Mouse (Mus musculus) hematopoietic stem cell, adult 5-6 weeks (primary cell): ENCODE measurements around the gene Thy1. TPM values are rescaled to one million over a fixed set of nuclear protein-coding genes. Genes with fewer than 3 reads are reported as not detected.

Experiments
- ATAC-seq, 2 experiments: fragments of 125-278 bp in 1 of 2; replicated peaks in 1 of 2; 2 replicates each; pipeline ENCODE4 v1.8.0; 2016 to 2017; ENCODE audit warnings: inconsistent platforms in 2 of 2, mild to moderate bottlenecking in 2 of 2, moderate number of reproducible peaks in 2 of 2, low read depth in 1 of 2, moderate TSS enrichment in 1 of 2; ENCODE audit not compliant: low FRiP score in 2 of 2, poor library complexity in 2 of 2, severe bottlenecking in 2 of 2, insufficient read depth in 1 of 2, low TSS enrichment in 1 of 2
- total RNA-seq: library from RNA; stranded (forward); fragments of 172-1452, 232-1000 nt; gene quantifications from 2 replicates; pipeline ENCODE4 v1.2.3, GENCODE M21; 2017

The Thy1 gene
- total RNA-seq, 1 experiment from 2014 or later: 5.8 TPM

DNA sequence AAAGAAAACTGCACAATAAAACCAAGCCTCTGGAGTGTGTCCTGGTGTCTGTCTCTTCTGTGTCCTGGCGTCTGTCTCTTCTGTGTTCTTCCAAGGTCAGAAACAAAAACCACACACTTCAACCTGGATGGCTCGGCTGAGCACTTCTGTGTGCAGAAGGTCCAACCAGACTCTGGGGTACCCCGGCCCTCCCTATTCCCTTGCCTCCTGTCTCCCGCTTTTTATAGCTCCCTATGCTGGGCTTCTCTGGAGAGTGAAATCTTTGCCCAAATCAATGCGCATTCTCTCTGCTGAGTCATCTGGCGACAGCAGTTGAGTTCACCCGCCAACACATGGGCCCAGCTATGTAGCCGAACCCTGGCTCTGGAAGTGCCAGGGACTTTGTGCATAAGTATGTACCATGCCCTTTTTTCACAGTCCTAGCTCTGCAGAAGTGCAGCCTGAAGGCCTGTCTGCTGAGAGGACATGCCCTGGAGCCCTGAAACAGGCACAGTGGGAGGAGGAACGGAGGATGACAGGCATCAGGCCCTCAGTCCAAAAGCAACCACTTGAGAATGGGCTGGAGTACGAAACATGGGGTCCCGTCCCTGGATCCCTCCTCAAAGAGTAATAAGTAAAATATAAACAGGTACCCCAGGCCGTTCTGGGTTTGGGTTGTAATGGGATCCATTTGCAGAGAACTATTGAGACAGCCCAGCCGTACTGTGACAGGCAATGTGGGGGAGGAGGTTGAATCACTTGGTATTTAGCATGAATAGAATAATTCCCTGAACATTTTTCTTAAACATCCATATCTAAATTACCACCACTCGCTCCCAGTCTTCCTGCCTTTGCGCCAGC lies 5.6 kb downstream of the Thy1 start:
- no peak for ATAC-seq

DNA sequence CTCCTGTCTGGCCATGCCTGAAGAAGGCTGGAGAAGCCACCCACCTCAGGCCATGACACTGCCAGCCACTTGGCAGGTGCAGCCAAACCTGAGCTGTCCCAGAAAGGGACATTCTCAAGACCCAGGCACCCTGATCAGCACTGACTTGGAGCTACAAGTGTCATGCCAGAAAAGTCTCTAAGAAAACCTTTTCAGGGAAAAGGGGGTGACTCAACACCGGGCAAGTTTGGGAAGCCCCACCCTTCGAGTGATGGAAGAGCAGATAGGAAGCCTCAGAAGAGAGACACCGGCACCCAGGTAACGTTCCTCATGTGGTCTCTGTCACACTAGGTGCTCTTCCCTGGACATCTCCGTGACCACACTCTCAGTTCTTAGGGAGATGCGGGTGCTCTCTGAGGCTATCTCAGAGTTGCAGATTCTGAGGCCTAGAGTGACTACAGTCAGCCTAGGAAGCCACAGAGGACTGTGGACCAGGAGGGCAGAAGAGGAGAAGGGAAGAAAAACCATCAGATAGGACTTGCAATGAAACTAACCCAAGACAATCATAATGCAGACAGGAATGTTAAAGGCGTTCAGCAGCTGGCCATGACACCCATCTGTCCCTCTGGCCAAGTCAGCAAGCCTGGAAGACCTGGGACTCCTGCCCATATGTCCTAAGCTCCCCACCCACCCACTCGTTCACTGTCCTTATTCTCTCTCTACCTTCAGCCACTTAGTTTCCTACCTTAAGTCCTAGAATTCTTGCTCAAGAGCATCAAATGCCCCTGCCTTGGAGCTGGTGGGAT lies 6.4 kb downstream of the Thy1 start:
- no peak for ATAC-seq

GRCm38 (mm10) chr9:44052855-44053254 lies 9.7 kb downstream of the Thy1 start:
- no peak for ATAC-seq

- no peak for ATAC-seq
Observed at GRCm38 (mm10) chr9:44053936-44054335, 10.8 kb downstream of the Thy1 start.

DNA sequence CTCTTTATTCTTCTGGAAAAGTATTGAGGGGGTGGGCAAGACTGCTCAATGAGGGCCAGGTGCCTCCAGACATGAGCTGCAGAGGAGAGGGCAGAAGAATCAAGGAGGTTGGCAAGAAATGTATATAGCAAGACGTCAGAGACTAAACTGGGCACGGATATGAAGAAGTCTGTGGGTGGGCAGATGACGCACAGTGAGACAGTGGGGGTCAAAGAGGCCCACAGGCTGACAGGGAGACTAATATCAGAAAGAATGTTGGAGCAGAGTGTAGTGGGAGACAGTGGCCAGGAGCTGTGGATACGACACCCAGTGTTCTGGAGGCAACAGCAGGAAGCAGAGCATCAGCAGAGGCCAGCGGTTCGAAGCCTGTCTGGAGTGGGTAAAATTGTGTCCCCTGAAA lies 15.4 kb downstream of the Thy1 start:
- no peak for ATAC-seq

GRCm38 (mm10) chr9:44065177-44065576 lies 22.0 kb downstream of the Thy1 start:
- no peak for ATAC-seq

DNA sequence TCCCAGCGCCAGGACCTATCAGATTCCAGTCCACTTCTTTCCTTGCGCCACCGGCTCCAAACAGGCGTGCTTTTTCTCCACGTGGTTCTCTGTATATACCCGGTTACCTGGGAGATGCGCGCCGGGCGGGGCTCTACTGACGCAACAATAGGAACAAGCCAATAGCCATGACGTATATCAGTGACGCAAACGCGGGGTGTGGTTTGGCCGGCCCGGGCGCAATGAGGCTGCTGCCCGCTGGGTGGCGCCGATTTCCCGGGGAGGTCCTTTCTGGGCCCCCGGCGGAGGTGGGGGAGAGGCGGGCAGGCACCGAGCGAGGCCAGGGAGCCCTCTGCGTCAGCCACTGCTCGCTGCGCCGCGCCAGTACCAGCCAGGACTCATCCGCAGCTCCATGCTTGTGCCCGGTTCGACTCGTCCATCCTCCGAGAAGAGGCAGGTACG lies 23.6 kb downstream of the Thy1 start, which contains the start of gene Usp2:
Gene Usp2 (plus strand): TSS at position 237 of the 441 bp plus-strand sequence.
- peak; percentile 94 to 95 for ATAC-seq

DNA sequence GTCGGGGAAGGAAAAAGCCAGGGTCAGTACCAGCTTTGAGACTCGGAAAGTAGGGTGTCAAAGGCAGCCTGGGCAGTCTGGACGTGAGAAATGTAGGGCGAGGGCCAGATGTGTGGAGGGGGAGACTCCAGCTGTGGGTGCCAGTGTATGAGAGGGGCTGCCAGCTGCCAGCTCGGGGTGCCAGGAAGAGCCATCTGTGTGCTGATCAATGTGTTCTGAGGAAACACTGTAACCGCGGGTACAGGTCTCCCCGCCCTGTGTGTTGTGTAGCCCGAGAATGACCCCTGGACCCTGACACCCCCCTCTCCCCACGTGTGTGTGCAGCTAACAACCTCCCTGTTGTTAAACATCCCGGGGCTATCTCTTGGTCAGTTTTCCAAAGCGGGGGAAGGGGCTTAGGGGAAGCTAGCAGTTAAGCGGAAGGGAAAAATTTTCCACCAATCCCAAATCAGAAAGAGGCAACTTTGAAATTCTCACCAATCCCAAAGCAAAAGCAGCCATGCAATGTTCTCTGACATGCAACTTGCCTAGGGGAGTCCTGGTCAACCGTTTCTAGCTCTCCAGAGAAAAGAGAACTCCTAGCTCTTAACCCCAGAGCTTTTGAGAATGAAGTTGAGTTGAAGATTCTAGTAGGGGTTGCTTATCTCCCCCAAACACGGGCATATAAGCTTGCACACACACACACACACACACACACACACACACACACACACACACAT lies 24.2 kb downstream of the Thy1 start:
- peak; percentile 28 to 35; a peak in 1 of 4 replicates for ATAC-seq

DNA sequence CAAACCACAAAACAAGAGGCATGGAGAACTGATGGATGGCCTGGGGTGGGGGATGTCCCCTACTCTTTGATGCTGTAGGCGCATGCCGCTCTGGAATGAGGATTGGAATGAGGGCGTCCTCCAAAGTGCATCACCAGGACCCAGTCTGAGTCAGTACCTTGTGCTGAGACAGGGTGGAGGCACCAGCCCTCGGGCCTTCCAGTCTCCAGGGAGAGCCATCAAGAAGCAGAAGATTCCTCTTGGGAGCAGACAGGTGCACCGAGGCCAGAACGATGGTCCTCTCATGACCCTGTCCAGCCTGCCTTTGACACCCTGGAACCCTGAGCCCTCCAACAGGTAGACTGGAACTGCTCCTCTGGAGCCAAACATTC lies 24.8 kb downstream of the Thy1 start:
- ATAC-seq: no peak

GRCm38 (mm10) chr9:44069252-44069651 lies 26.1 kb downstream of the Thy1 start:
- ATAC-seq: no peak

DNA sequence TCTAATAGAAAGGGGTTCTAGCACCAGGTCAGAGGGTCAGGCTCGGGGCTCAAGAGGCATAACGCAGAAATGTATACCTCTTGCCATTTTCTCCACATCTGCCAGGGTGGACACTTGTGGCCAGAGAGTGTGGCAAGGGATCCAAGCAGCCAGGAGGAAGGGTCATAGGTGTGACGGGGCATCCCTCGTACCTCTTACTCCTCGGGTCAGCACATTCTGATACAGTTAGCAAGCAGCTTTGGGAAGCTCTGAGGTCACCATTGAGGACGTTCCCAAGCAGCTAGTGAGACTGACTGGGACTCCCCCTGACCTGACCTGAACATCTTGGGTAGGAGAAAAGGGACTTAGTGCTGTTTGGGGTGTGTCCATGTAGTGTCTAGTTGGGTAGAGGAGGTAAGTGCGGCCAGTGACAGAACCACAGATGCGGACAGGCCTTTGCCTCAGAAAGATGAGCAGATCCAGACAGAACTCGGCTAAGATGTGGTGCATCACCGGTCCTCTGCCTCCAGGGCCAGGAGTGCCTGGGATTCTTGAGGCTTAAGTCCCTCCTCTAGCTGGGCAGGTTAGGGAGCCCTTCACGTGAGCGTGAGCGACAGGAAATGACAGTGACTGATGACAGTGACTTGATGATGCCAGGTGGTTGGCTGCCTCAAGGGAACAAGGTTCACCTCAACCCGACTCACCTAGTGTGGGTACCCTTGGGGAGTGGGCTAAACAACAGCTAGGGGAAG lies 27.1 kb downstream of the Thy1 start:
- no peak for ATAC-seq

DNA sequence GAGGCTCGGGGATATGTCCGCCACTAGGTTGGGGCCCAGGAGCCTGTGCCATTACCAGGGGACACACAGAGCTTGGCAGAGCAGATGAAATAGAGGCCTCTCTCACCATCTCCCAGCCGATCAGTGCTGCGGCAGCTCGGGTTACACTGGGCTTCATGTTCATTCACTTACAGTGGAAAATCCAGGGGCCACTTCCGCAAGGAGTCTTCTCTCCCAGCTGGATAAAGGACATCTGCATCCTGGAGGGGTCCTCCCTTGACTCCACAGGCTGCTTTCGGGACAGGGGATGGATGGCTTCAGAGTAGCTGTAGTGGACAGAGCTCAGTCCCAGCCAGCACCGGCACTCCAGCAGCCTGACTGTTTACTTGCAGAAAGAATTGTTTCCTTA lies 27.7 kb downstream of the Thy1 start:
- ATAC-seq: no peak

GRCm38 (mm10) chr9:44071914-44072598 lies 28.9 kb downstream of the Thy1 start:
- ATAC-seq: no peak

- ATAC-seq: no peak
Observed at GRCm38 (mm10) chr9:44072599-44072915, 29.4 kb downstream of the Thy1 start.

GRCm38 (mm10) chr9:44073115-44073514 lies 29.9 kb downstream of the Thy1 start:
- no peak for ATAC-seq

- ATAC-seq: no peak
Observed at GRCm38 (mm10) chr9:44074395-44075275, 31.5 kb downstream of the Thy1 start.
